Mouse (Mus musculus) urinary bladder, postnatal 36 days (tissue): ENCODE measurements around the gene Kctd11.
A peak's percentile ranks its signal among the peaks of the same experiment; 100 is the strongest.
"Not testable (repeated sequence)": the region's sequence is repeated elsewhere in the genome, so short reads cannot be mapped to it uniquely, and the experiment has no call there.

Experiments
- DNase-seq, 2 experiments: peaks; one replicate each; pipeline ENCODE4 v3.0.0; 2022; ENCODE audit warnings: low spot score in 2 of 2, mixed read lengths in 1 of 2

Gene Kctd11

GRCm38 (mm10) chr11:69881787-69882670 is 823 bp upstream of the Kctd11 start:
- no peak for DNase-seq

- DNase-seq, result no peak
These were observed 727 bp downstream of the Kctd11 start for GRCm38 (mm10) chr11:69880506-69880852.

- DNase-seq, result no peak
These were observed 1.5 kb downstream of the Kctd11 start for GRCm38 (mm10) chr11:69879711-69880110.

GRCm38 (mm10) chr11:69878952-69879351 is 2.3 kb downstream of the Kctd11 start:
- no peak for DNase-seq

- peak; percentile 46 to 48 for DNase-seq
These were observed 2.8 kb downstream of the Kctd11 start for GRCm38 (mm10) chr11:69878399-69878798.

- no peak for DNase-seq
These were observed 3.3 kb downstream of the Kctd11 start, which contains the start of gene Tmem95 for GRCm38 (mm10) chr11:69877878-69878277. TSS of gene Tmem95 (minus strand) at chr11:69878018.

- DNase-seq, result peak; percentile 77 to 84
These were observed 4.3 kb downstream of the Kctd11 start for GRCm38 (mm10) chr11:69876867-69877266.

- DNase-seq, result no peak
These were observed 5.0 kb downstream of the Kctd11 start for GRCm38 (mm10) chr11:69876186-69876585.

- DNase-seq, result no peak
These were observed 8.8 kb downstream of the Kctd11 start for GRCm38 (mm10) chr11:69872451-69872850.

GRCm38 (mm10) chr11:69871822-69872221 is 9.4 kb downstream of the Kctd11 start:
- no peak for DNase-seq

GRCm38 (mm10) chr11:69870289-69871069 is 10.7 kb downstream of the Kctd11 start:
- no peak for DNase-seq

- no peak for DNase-seq
These were observed 13.9 kb downstream of the Kctd11 start for GRCm38 (mm10) chr11:69867335-69867734.

- DNase-seq, result no peak
These were observed 15.6 kb downstream of the Kctd11 start for GRCm38 (mm10) chr11:69865561-69865960.

- no peak for DNase-seq
These were observed 16.9 kb downstream of the Kctd11 start for GRCm38 (mm10) chr11:69864138-69864860.

GRCm38 (mm10) chr11:69863729-69864128 is 17.5 kb downstream of the Kctd11 start:
- DNase-seq, result not testable (repeated sequence)

GRCm38 (mm10) chr11:69858113-69858998 is 22.9 kb downstream of the Kctd11 start, which contains the start of gene Tnk1:
TSS of gene Tnk1 (minus strand) at chr11:69858730.
- peak in 1 of 2 experiments; percentile 68 for DNase-seq

GRCm38 (mm10) chr11:69855347-69855746 is 25.9 kb downstream of the Kctd11 start:
- no peak for DNase-seq

GRCm38 (mm10) chr11:69854680-69855079 is 26.5 kb downstream of the Kctd11 start:
- DNase-seq, result no peak

- no peak for DNase-seq
These were observed 27.2 kb downstream of the Kctd11 start for GRCm38 (mm10) chr11:69853994-69854393.

- no peak for DNase-seq
These were observed 30.5 kb downstream of the Kctd11 start for GRCm38 (mm10) chr11:69850754-69851153.

GRCm38 (mm10) chr11:69849884-69850283 is 31.3 kb downstream of the Kctd11 start:
- DNase-seq, result no peak
